Mouse (Mus musculus) bone marrow, adult 2 months (tissue): ENCODE results near the gene 4933428G20Rik. TPM values are rescaled to one million over a fixed set of nuclear protein-coding genes. Genes with fewer than 3 reads are reported as not detected.

Experiments used
- H3K27ac ChIP-seq: fragments of 200-500 bp; 2 replicates; pipeline ENCODE4 v1.5.1; 2012; ENCODE audit warnings: low read depth, mild to moderate bottlenecking, control low read depth, inconsistent platforms, low read length; ENCODE audit not compliant: control insufficient read depth, poor library complexity, insufficient read depth
- H3K4me1 ChIP-seq: fragments of 200-500 bp; 2 replicates; pipeline ENCODE4 v1.6.1; 2011; ENCODE audit warnings: low read length; ENCODE audit not compliant: control insufficient read depth, insufficient read depth
- H3K4me3 ChIP-seq: fragments of 200-500 bp; replicated peaks from 2 replicates; pipeline ENCODE3; 2011; ENCODE audit warnings: mild to moderate bottlenecking, low read depth, low read length, control low read depth; ENCODE audit not compliant: control insufficient read depth
- CTCF ChIP-seq: fragments of 200-500 bp; IDR thresholded peaks from 2 replicates; pipeline ENCODE4 v1.5.1; 2011; ENCODE audit warnings: low read length, control low read depth; ENCODE audit not compliant: control insufficient read depth, insufficient read depth
- POLR2A ChIP-seq: fragments of 200-500 bp; IDR thresholded peaks from 2 replicates; pipeline ENCODE4 v1.6.1; 2011; ENCODE audit warnings: low read depth, mild to moderate bottlenecking, control low read depth, low read length, borderline replicate concordance; ENCODE audit not compliant: control insufficient read depth
- WGBS: fragments of 180-500 bp; shearing (Covaris S2); methylation state at CpG from one replicate; pipeline ENCODE4 v1.1.7; 2018; 5-methylcytosine and 5-hydroxymethylcytosine counted together
- polyA plus RNA-seq: library from polyadenylated mRNA; stranded (reverse); fragments of >200 nt; gene quantifications from 2 replicates; pipeline ENCODE4 v1.2.4, GENCODE M21; 2011; ENCODE audit warnings: low replicate concordance; ENCODE audit not compliant: missing spikeins, insufficient read depth, insufficient read length

The 4933428G20Rik gene
- polyA plus RNA-seq, 1 experiment: not detected

DNA sequence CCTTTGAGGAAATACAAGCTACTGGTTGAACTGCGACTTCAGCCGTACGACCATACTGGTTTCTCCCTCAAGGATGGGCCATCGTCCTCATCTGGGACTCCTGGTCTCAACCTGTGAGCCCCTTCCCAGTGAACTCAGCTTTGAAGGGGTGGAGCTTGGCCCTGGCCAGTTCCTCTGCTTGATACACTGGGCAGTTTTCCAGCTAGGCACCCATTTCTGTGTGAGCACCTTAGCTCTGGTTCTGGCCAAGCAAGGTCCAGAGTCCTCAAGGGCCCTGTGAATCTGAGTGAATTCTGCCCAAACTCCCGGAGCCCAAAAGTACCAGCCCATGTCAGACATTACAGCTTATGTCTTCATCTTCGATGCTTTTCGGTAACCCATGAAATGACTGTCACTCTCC is 20.4 kb upstream of the 4933428G20Rik start:
- H3K4me1 ChIP-seq: no peaks in the 10 kb centered on the region
- no peak overlapping the region for H3K27ac ChIP-seq
- 87% methylated on average over 7 of the region's 7 CpGs for WGBS
- H3K4me3 ChIP-seq: no peak overlapping the region
- no peak for TF ChIP-seq CTCF
- TF ChIP-seq POLR2A: no peak

DNA sequence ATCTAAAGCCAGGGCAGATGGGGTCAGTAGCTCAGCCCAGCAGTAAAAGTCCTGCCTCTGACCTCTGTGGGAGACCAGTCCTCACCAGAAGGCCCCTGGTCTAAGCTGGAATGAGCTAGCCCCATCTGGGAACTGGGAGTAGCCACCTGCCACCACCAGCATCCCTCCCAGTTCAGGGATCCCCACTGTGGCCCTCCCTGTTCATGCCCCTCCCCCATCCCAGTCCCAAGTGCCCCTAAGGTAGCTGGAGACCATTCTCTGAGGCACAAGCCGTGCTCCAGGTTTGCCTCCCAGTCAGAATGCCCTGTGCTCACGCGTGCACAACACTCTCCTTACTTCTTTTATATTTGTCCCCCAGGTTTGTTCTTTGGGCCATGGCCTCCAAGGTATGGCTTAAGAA is 12.9 kb upstream of the 4933428G20Rik start:
- WGBS: 92% methylated on average over 3 of the region's 3 CpGs
- Histone ChIP-seq H3K27ac (no peak overlapping the region), H3K4me3 (no peak overlapping the region), H3K4me1 (peaks cover 3% of the 10 kb centered on the region; the same call in 1 of the 2 replicates)
- TF ChIP-seq POLR2A (no peak), CTCF (no peak)

DNA sequence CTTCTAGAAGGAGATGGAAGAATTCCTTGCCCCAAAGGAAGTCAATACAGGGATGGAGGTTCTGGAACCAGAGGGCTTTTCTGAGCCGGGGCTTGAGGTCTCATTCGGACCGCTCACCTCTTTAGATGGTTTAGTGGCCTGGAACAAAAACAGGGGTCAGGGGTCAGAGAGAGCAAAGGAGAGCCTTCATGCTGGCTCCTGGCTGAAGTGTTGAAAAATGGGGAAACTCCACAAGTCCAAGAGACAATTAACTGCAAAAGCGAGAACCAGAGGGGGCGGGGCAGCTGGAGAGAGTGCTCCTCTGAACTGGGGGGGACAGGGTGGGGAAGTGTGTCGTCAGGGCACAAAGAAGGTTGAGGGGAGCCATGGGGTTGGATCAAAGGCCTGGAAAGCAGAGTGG is 12.4 kb upstream of the 4933428G20Rik start:
- no peak for TF ChIP-seq CTCF
- no peak for TF ChIP-seq POLR2A
- H3K27ac ChIP-seq: no peak overlapping the region
- H3K4me1 ChIP-seq: peaks cover 3% of the 10 kb centered on the region; the same call in 1 of the 2 replicates
- no peak overlapping the region for H3K4me3 ChIP-seq
- 62% methylated on average over 6 of the region's 6 CpGs for WGBS

DNA sequence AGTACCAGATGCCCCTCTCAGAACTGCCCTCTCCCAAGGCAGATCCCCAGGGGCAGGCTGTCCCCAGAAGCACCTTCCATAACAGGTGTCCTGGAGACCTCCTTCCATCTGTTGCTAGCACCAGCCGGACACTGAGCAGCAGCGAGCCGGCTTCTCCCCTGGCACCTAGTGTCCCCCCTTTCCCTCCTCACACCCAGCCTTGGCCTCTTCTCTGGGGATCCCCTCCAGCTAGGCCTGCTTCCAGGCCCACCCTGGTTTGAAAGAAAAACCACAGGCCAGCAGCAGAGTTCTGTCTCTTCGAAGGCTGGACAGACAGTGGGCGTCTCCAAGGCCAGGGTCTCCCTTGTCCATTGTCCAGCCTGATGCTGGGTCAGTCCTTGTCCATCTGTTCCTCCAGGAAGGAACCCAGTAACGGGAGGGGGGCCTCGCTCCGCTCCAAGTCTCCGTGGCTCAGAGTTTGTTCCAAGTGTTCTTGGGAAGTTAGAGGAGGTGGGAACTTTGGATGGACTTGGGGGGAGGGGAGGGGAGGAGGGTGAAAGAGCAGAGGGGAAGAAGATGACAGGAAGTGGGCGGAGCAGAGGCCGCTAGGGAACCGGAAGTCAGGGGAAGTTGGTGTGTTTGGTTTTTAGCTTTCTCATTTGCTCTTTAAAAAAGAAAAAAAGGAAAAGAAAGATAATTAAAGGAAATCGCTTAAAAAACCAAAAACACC is 11.7 kb upstream of the 4933428G20Rik start:
- Histone ChIP-seq H3K4me1 (peaks cover 3% of the 10 kb centered on the region; the same call in 1 of the 2 replicates), H3K27ac (peak overlapping the region; percentile 62), H3K4me3 (peak overlapping the region; percentile 38)
- WGBS: 27% methylated on average over 13 of the region's 13 CpGs
- TF ChIP-seq POLR2A (no peak), CTCF (no peak)

DNA sequence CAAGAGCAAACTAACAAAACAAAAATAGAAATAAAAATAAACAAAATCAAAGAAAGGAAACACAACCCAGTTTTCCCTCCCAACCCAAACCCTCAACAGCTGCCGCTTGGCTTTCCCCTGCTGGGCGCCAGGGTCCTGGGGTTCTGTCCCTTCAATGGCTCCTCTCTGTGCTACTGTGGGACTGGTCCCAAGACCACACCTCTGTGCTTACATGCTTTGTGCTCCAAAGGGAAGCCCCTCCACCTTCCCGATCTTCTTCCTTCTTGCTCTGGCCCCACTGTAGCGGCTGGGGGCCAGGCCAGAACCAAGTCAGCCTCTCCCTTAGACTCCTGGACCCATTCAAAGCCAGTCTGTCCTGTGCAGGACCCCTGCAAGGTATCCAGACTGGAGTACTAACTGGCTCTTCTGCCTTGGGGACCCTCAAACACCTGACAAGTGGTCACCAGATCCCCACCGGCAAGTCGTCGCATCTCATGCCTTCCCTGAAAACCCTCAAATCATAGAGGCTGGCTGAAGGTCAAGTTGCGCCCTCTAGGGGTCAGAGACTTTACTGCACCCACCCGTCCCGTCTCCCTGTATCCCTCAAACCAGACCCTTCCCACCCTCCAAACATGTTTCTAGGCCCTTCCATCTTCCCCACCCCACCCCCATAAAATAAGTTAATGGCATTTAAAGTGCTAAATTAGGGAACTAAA is 11.0 kb upstream of the 4933428G20Rik start:
- TF ChIP-seq POLR2A (no peak), CTCF (peak; percentile 83)

DNA sequence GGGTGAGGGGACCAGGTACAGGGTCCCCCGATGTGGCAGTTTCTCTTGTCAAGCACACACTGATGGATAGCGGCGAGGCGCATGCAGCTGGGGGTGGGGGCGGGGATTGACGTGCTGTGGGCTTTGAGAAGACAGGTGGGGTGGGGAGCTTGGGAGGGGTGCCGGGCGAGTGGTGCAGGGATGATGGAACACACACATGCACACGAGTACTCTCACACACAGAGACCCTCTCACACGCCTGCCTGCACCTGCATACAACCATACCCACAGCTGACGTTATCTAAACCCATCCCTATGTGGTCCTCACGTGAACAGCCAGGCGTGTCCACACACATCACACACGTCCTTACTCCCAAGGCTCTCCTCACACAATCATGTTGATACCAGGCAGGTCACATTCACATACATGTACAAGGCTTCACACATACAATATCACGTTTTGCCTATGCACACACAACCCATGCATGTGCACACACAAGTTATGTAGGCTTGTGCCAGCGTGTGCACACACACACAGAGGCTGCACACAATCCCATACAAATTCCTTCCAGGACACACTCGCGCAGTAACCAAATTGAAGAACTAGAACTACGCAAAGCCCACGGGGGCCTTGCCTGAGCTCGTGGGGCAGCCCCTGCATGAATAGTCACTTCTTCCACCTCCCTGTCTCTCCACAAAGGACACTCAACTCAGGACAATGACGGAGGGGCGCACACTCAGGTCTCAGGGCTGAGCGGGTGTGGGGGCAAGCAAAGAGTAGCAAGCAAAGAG is 9.8 kb upstream of the 4933428G20Rik start:
- WGBS: 78% methylated on average over 24 of the region's 24 CpGs

More for the DNA sequence above, 11.0 kb upstream of the 4933428G20Rik start:
- H3K4me1 ChIP-seq: peaks cover 3% of the 10 kb centered on the region; the same call in 1 of the 2 replicates
- H3K27ac ChIP-seq: peak overlapping the region; percentile 25
- no peak overlapping the region for H3K4me3 ChIP-seq
- 35% methylated on average over 10 of the region's 10 CpGs for WGBS

DNA sequence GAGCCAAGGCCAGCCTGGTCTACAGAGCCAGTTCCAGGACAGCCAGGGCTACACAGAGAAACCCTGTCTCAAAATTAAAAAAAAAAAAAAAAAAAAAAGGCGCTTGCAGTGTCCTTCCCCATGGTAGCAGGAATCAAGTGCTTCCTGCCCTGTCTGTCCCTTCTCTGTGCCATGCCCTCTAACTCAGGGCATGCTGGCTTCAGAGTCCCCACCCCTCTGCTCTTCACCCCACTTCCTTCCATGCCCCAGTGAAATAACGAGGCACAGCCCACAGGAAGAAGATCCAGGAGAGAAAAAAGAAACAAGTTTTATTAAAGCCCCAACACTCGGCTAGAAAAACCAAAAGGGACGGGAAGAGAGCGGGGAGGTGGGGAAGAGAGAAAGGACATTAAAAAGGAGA is 8.9 kb upstream of the 4933428G20Rik start:
- WGBS: 14% methylated on average over 5 of the region's 5 CpGs
- Histone ChIP-seq H3K4me3 (no peak overlapping the region), H3K4me1 (peaks cover 3% of the 10 kb centered on the region; the same call in 1 of the 2 replicates), H3K27ac (no peak overlapping the region)
- no peak for TF ChIP-seq POLR2A

More for the DNA sequence above, 9.8 kb upstream of the 4933428G20Rik start:
- TF ChIP-seq CTCF (no peak), POLR2A (no peak)
- H3K4me3 ChIP-seq: no peak overlapping the region
- peaks cover 3% of the 10 kb centered on the region; the same call in 1 of the 2 replicates for H3K4me1 ChIP-seq
- H3K27ac ChIP-seq: no peak overlapping the region

DNA sequence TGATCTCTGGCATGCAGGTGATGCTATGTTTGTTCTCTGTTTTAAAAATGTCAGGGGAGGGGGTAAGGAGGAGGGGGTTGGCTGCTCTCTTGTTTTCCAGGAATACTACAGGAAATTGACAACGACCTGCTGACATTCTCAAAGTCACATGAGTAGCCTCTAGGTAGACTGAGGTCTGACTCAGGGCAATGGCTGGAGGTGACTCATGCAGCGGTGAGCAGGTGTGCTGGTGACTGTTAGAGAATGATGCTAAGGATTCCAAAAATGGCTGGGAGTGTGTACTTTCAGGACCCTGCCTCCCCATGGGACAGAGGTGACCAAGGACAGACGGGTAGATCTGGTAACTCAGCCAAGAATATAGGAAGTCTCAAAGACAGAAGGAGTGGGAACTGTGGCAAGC is 8.1 kb upstream of the 4933428G20Rik start:
- Histone ChIP-seq H3K4me3 (no peak overlapping the region), H3K4me1 (peaks cover 3% of the 10 kb centered on the region; the same call in 1 of the 2 replicates), H3K27ac (no peak overlapping the region)
- WGBS: 51% methylated on average over 3 of the region's 3 CpGs
- TF ChIP-seq POLR2A (no peak), CTCF (no peak)

DNA sequence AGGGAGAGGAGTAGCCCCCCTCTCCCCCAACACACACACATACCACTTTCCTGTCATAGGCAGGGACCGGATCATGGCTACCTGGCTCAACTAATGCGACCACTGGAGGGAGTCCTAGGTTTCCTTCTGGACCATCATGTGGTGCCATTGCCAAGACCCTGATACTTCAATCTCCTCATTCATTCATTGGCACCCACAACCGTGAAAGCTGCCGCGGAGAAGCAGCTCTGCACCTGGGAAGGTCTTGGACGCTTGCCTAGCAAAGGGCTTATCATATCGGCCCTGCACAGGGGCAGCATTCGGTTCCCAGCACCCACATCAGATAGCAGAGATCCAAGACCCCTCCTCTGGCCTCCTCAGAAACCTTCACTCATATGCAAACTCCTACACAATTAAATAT is 6.2 kb upstream of the 4933428G20Rik start:
- Histone ChIP-seq H3K27ac (no peak overlapping the region), H3K4me3 (no peak overlapping the region), H3K4me1 (peaks cover 3% of the 10 kb centered on the region; the same call in 1 of the 2 replicates)
- WGBS: 69% methylated on average over 8 of the region's 8 CpGs
- TF ChIP-seq POLR2A (no peak), CTCF (no peak)
